In genomic region chr6:127152106-127152951, GRCm38 (mm10) we compare ENCODE assay signal across 7 mouse cellular contexts. TPM values are rescaled to one million over a fixed set of nuclear protein-coding genes. Genes with fewer than 3 reads are reported as not detected.
DNase-seq lines count a peak whose midpoint lies in the region; ATAC-seq and TF ChIP-seq lines count a peak whose summit lies in the region.

Ccnd2 (minus strand) TSS chr6:127152193.

- no peak for TF ChIP-seq CTCF in heart, adult 2 months (IDR thresholded peaks at IDR 0.05)

- peak within 1 kb of the TSS; percentile 89 for H3K4me3 ChIP-seq in heart, adult 2 months
- peak within 1 kb of the TSS; percentile 92 for H3K4me3 ChIP-seq in limb, embryonic 13.5 days
- H3K4me3 ChIP-seq in midbrain, embryonic 13.5 days (replicated peaks) = peak within 1 kb of the TSS; percentile 55

- no peaks in the 10 kb centered on the region for H3K36me3 ChIP-seq in heart, adult 2 months (ENCODE audit: control insufficient read depth, insufficient read depth, low read length)
- H3K36me3 ChIP-seq in limb, embryonic 13.5 days = no peaks in the 10 kb centered on the region
- H3K36me3 ChIP-seq in midbrain, embryonic 13.5 days = no peaks in the 10 kb centered on the region

- intact Hi-C loops in heart, adult 2 months (cut with DNase I) = no loop called here

- peak within 1 kb of the TSS; percentile 88 for H3K4me2 ChIP-seq in limb, embryonic 13.5 days (replicated peaks)
- H3K4me2 ChIP-seq in midbrain, embryonic 13.5 days (replicated peaks) = peak within 1 kb of the TSS; percentile 96

- H3K27me3 ChIP-seq in heart, adult 2 months (ENCODE audit: control insufficient read depth, insufficient read depth, low read length) = no peaks in the 10 kb centered on the region
- H3K27me3 ChIP-seq in limb, embryonic 13.5 days = no peaks in the 10 kb centered on the region
- H3K27me3 ChIP-seq in midbrain, embryonic 13.5 days = peaks cover 63% of the 10 kb centered on the region

- H3K4me1 ChIP-seq in heart, adult 2 months (ENCODE audit: control insufficient read depth, insufficient read depth, low read length) = no peaks in the 10 kb centered on the region
- H3K4me1 ChIP-seq in limb, embryonic 13.5 days = peaks cover 40% of the 10 kb centered on the region
- peaks cover 74% of the 10 kb centered on the region for H3K4me1 ChIP-seq in midbrain, embryonic 13.5 days (replicated peaks)

- no peaks in the 10 kb centered on the region for H3K79me2 ChIP-seq in heart, adult 2 months (replicated peaks; ENCODE audit: control insufficient read depth, insufficient read depth, low read length)

- under 1% methylated on average over 40 of the region's 40 CpGs for WGBS in heart, adult 2 months
- under 1% methylated on average over 40 of the region's 40 CpGs for WGBS in limb, embryonic 13.5 days
- under 1% methylated on average over 40 of the region's 40 CpGs for WGBS in midbrain, embryonic 13.5 days

- peak; percentile 76 for ATAC-seq in limb, embryonic 13.5 days (ENCODE audit: low FRiP score, low read depth)
- ATAC-seq in midbrain, embryonic 13.5 days = peak; percentile 49

- H3K27ac ChIP-seq in heart, adult 2 months = peak within 1 kb of the TSS; percentile 83
- H3K27ac ChIP-seq in limb, embryonic 13.5 days = peak within 1 kb of the TSS; percentile 98
- peak within 1 kb of the TSS; percentile 65 for H3K27ac ChIP-seq in midbrain, embryonic 13.5 days

- no peak for TF ChIP-seq EP300 in heart, adult 2 months (IDR thresholded peaks at IDR 0.05; ENCODE audit: insufficient read depth, low read depth, low read length)

- peak; percentile 66 for TF ChIP-seq POLR2A in heart, adult 2 months (IDR thresholded peaks at IDR 0.05; ENCODE audit: insufficient read depth, low read depth, low read length)

- peak; percentile 30 for DNase-seq in NIH3T3 (ENCODE audit: low read depth)
- peak; percentile 52 for DNase-seq in c-Kit-positive CD71-positive TER-119-negative erythroid progenitor cells, embryonic 14.5 days (ENCODE audit: low read depth)
- peak; percentile 75 to 85 for DNase-seq in heart, adult 2 months
- DNase-seq in kidney, adult 18-20 months = peak; percentile 53
- DNase-seq in spleen, postnatal 36 days (ENCODE audit: low spot score in 2 of 2) = peak; percentile 84 to 87

- no peaks in the 10 kb centered on the region for H3K9me3 ChIP-seq in limb, embryonic 13.5 days
- no peaks in the 10 kb centered on the region for H3K9me3 ChIP-seq in midbrain, embryonic 13.5 days

- peak within 1 kb of the TSS; percentile 68 for H3K9ac ChIP-seq in heart, adult 2 months (ENCODE audit: low read depth, low read length)
- H3K9ac ChIP-seq in limb, embryonic 13.5 days = peak within 1 kb of the TSS; percentile 70
- peak within 1 kb of the TSS; percentile 59 for H3K9ac ChIP-seq in midbrain, embryonic 13.5 days (replicated peaks)

RNA-seq across cellular contexts. Expression of gene Ccnd2, which starts in this region (rescaled TPM):
- 100 to 1,000 TPM; 132 to 139 TPM for total RNA-seq in heart, adult 2 months (2021)
- 46.2 and 53.4 TPM in 2 replicates for polyA plus RNA-seq in heart, adult 2 months (2012; rRNA removed)
- polyA plus RNA-seq in limb, embryonic 13.5 days (2015; fragmentation: Nextera tagmentation; extraction: Ambion mirVana) = 1,475 and 1,588 TPM in 2 replicates
- 700 and 837 TPM in 2 replicates for polyA plus RNA-seq in midbrain, embryonic 13.5 days (2015; fragmentation: Nextera tagmentation; extraction: Ambion mirVana)

Comparison
In these comparisons a context has a peak if more than half of its experiments do, and no peak if none do; other contexts are left out.
1. Peak in every context shown above with its lines: DNase-seq, ATAC-seq, H3K4me3 ChIP-seq and H3K27ac ChIP-seq.
2. RNA of gene Ccnd2 (polyA plus RNA-seq): 1,475 to 1,588 TPM in limb, embryonic 13.5 days and 700 to 837 TPM in midbrain, embryonic 13.5 days; 46.2 to 53.4 TPM in heart, adult 2 months; every median in the first group is over 10 times any median in the second.
3. DNase-seq: peak in every context shown above with its lines; median percentile 86 in spleen, postnatal 36 days; 80 in heart, adult 2 months; 53 in kidney, adult 18-20 months; 52 in c-Kit-positive CD71-positive TER-119-negative erythroid progenitor cells, embryonic 14.5 days; 30 in NIH3T3.